8 mouse cellular contexts compared by ENCODE assay signal in the genomic region with DNA sequence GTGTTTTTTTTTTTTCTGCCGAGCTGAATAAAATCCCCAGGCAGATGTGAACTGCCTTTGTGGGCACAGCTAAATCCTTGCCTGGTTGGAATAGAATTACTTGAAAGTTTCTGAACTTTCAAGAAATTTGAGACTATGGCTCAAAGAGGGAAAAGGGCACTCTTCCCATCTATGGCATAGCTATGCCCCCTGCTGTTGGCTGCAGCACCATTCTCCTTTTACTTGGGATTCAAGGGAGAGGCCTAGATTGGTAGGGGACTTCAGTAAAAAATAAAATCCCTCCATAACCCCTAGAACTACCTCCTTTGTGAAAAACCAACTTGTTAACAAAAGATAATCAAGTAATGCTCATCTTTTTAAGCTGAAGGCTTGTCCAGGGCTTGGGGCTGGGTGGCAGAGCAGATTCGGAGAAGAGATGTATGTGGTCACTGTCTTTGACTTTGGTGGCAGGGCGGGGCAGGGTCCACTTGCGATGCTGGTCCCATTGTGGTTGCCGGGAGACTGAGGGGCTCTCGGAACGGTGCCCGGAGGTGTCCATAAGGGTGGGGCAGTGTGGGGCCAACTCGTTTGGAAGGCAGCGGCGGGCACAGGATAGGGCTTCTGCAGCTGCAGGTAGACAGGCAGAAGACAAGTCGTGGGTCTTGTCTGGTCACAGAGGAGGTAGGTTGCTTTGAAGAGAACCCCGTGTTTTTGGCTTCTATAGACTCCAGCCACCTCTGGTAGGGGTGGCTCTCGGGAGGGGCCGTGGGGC. TPM values are rescaled to one million over a fixed set of nuclear protein-coding genes. Genes with fewer than 3 reads are reported as not detected.
DNase-seq lines count a peak whose midpoint lies in the region; ATAC-seq and TF ChIP-seq lines count a peak whose summit lies in the region.

Gene 1700113H08Rik (plus strand): TSS at position 546 of the 751 bp plus-strand sequence.

- no peak within 1 kb of the TSS for H3K27ac ChIP-seq in heart, embryonic 12.5 days (ENCODE audit: poor library complexity, severe bottlenecking)
- no peak within 1 kb of the TSS; the same call in 1 of the 2 replicates for H3K27ac ChIP-seq in embryonic facial prominence, embryonic 14.5 days (replicated peaks; ENCODE audit: low read depth, low read length)
- no peak within 1 kb of the TSS for H3K27ac ChIP-seq in intestine, postnatal 0 days (ENCODE audit: low read depth, low read length)
- no peak within 1 kb of the TSS for H3K27ac ChIP-seq in stomach, postnatal 0 days (replicated peaks)

- peak within 1 kb of the TSS; percentile 58 for H3K9ac ChIP-seq in heart, embryonic 12.5 days
- peak within 1 kb of the TSS; percentile 62 for H3K9ac ChIP-seq in embryonic facial prominence, embryonic 14.5 days (ENCODE audit: low read depth, low read length)
- H3K9ac ChIP-seq in intestine, postnatal 0 days (ENCODE audit: low read depth, low read length): 0 out of 2 replicates have a peak within 1 kb of the TSS, but pooled peaks have one; percentile 7
- H3K9ac ChIP-seq in stomach, postnatal 0 days (ENCODE audit: low read length): peak within 1 kb of the TSS; percentile 27; the same call in 1 of the 2 replicates

- peak within 1 kb of the TSS; percentile 88 for H3K4me2 ChIP-seq in heart, embryonic 12.5 days
- H3K4me2 ChIP-seq in embryonic facial prominence, embryonic 14.5 days (ENCODE audit: low read depth, low read length): peak within 1 kb of the TSS; percentile 94
- H3K4me2 ChIP-seq in intestine, postnatal 0 days (replicated peaks; ENCODE audit: low read depth): peak within 1 kb of the TSS; percentile 68
- H3K4me2 ChIP-seq in stomach, postnatal 0 days (replicated peaks; ENCODE audit: low read depth): peak within 1 kb of the TSS; percentile 55

- H3K4me1 ChIP-seq in heart, embryonic 12.5 days (replicated peaks): 0 out of 2 replicates have a peak, but pooled peaks cover 4% of the 10 kb centered on the region
- peaks cover 5% of the 10 kb centered on the region; the same call in 1 of the 2 replicates for H3K4me1 ChIP-seq in embryonic facial prominence, embryonic 14.5 days (ENCODE audit: control insufficient read depth, insufficient read depth, low read length)
- H3K4me1 ChIP-seq in intestine, postnatal 0 days (replicated peaks; ENCODE audit: control insufficient read depth, insufficient read depth, low read length): no peaks in the 10 kb centered on the region
- H3K4me1 ChIP-seq in stomach, postnatal 0 days (replicated peaks; ENCODE audit: control insufficient read depth, insufficient read depth): no peaks in the 10 kb centered on the region

- peak; percentile 78 for TF ChIP-seq CTCF in intestine, postnatal 0 days (IDR thresholded peaks at IDR 0.05; ENCODE audit: low read depth)
- peak; percentile 70 for TF ChIP-seq CTCF in stomach, postnatal 0 days (IDR thresholded peaks at IDR 0.05; ENCODE audit: low read depth)

- peak within 1 kb of the TSS; percentile 54 for H3K4me3 ChIP-seq in heart, embryonic 12.5 days
- peak within 1 kb of the TSS; percentile 52 for H3K4me3 ChIP-seq in embryonic facial prominence, embryonic 14.5 days (ENCODE audit: low read depth, low read length)
- peak within 1 kb of the TSS; percentile 33 for H3K4me3 ChIP-seq in intestine, postnatal 0 days (ENCODE audit: low read depth, low read length)
- H3K4me3 ChIP-seq in stomach, postnatal 0 days (ENCODE audit: low read depth, low read length): peak within 1 kb of the TSS; percentile 38

- H3K36me3 ChIP-seq in heart, embryonic 12.5 days: no peaks in the 10 kb centered on the region
- no peaks in the 10 kb centered on the region for H3K36me3 ChIP-seq in embryonic facial prominence, embryonic 14.5 days (ENCODE audit: control insufficient read depth, insufficient read depth, low read length)
- H3K36me3 ChIP-seq in intestine, postnatal 0 days (ENCODE audit: control insufficient read depth, insufficient read depth): no peaks in the 10 kb centered on the region
- no peaks in the 10 kb centered on the region for H3K36me3 ChIP-seq in stomach, postnatal 0 days (ENCODE audit: control insufficient read depth, insufficient read depth, low read length)

- H3K27me3 ChIP-seq in heart, embryonic 12.5 days (replicated peaks): peaks cover 16% of the 10 kb centered on the region
- no peaks in the 10 kb centered on the region for H3K27me3 ChIP-seq in embryonic facial prominence, embryonic 14.5 days (replicated peaks; ENCODE audit: control insufficient read depth, insufficient read depth, low read length)
- H3K27me3 ChIP-seq in intestine, postnatal 0 days (replicated peaks; ENCODE audit: control insufficient read depth, insufficient read depth, low read length): no peaks in the 10 kb centered on the region
- H3K27me3 ChIP-seq in stomach, postnatal 0 days (ENCODE audit: control insufficient read depth, insufficient read depth, low read length): no peaks in the 10 kb centered on the region

- DNase-seq in heart, postnatal 4 days: no peak
- DNase-seq in Muller cell, postnatal 12 days (ENCODE audit: inconsistent ontology term): peak; percentile 3
- peak; percentile 80 for DNase-seq in embryonic facial prominence, embryonic 14.5 days (ENCODE audit: low spot score)
- DNase-seq in lung, postnatal 14 days: peak; percentile 23
- peak; percentile 27 for DNase-seq in stomach, postnatal 0 days (ENCODE audit: low spot score)
- DNase-seq in gastrocnemius, postnatal 10 days: no peak

- WGBS in heart, embryonic 12.5 days: 12% methylated on average over 15 of the region's 15 CpGs
- WGBS in embryonic facial prominence, embryonic 14.5 days: 9% methylated on average over 15 of the region's 15 CpGs
- WGBS in intestine, postnatal 0 days: 11% methylated on average over 15 of the region's 15 CpGs
- WGBS in stomach, postnatal 0 days: 15% methylated on average over 14 of the region's 15 CpGs

- TF ChIP-seq EP300 in stomach, postnatal 0 days (optimal IDR thresholded peaks at IDR 0.05): no peak

- ATAC-seq in heart, embryonic 12.5 days (ENCODE audit: insufficient number of reproducible peaks, low FRiP score): no peak
- ATAC-seq in embryonic facial prominence, embryonic 14.5 days (ENCODE audit: low read depth): peak; percentile 31
- ATAC-seq in intestine, postnatal 0 days: peak; percentile 19; the same call in 1 of the 2 replicates
- ATAC-seq in stomach, postnatal 0 days (ENCODE audit: low FRiP score, low TSS enrichment): 0 out of 2 replicates have a peak, but pooled peaks have one; percentile 21

- H3K9me3 ChIP-seq in heart, embryonic 12.5 days (replicated peaks): no peaks in the 10 kb centered on the region
- H3K9me3 ChIP-seq in embryonic facial prominence, embryonic 14.5 days (ENCODE audit: control insufficient read depth, low read length): no peaks in the 10 kb centered on the region
- no peaks in the 10 kb centered on the region for H3K9me3 ChIP-seq in intestine, postnatal 0 days (ENCODE audit: control insufficient read depth)
- H3K9me3 ChIP-seq in stomach, postnatal 0 days (ENCODE audit: control insufficient read depth, low read length): no peaks in the 10 kb centered on the region

RNA-seq across cellular contexts. Expression of gene 1700113H08Rik, which starts in this region (rescaled TPM):
- not detected in 2 replicates for polyA plus RNA-seq in heart, embryonic 12.5 days (2016; fragmentation: Nextera tagmentation; extraction: Ambion mirVana)
- total RNA-seq in heart, postnatal 4 days (2021): not detected
- 0.14 TPM in 1 of 2 replicates, not detected in the other for polyA plus RNA-seq in embryonic facial prominence, embryonic 14.5 days (2014; fragmentation: Nextera tagmentation; extraction: Ambion mirVana)
- polyA plus RNA-seq in intestine, postnatal 0 days (2015; fragmentation: Nextera tagmentation; extraction: Ambion mirVana): 0.20 and 0.22 TPM in 2 replicates
- not detected in 2 replicates for polyA plus RNA-seq in stomach, postnatal 0 days (2015; fragmentation: Nextera tagmentation; extraction: Ambion mirVana)
- under 1 TPM; 0.35 to 0.61 TPM for total RNA-seq in gastrocnemius, postnatal 10 days (2021)

Comparison
In these comparisons a context has a peak if more than half of its experiments do, and no peak if none do; other contexts are left out.
1. Peak in DNase-seq, ATAC-seq, H3K4me3 ChIP-seq, H3K9ac ChIP-seq and H3K4me2 ChIP-seq in embryonic facial prominence, embryonic 14.5 days; RNA of the gene not detected or under 1 TPM.
2. Peak in ATAC-seq, H3K4me3 ChIP-seq, H3K9ac ChIP-seq and H3K4me2 ChIP-seq in intestine, postnatal 0 days; RNA of the gene not detected or under 1 TPM.
3. Peak in DNase-seq, ATAC-seq, H3K4me3 ChIP-seq, H3K9ac ChIP-seq and H3K4me2 ChIP-seq in stomach, postnatal 0 days; RNA of the gene not detected or under 1 TPM.
4. H3K9ac ChIP-seq: peak in every context shown above with its lines; median percentile 62 in embryonic facial prominence, embryonic 14.5 days; 58 in heart, embryonic 12.5 days; 27 in stomach, postnatal 0 days; 7 in intestine, postnatal 0 days.
5. DNase-seq: peak in Muller cell, postnatal 12 days (single experiment) and lung, postnatal 14 days (single experiment); none in heart, postnatal 4 days (single experiment) and gastrocnemius, postnatal 10 days (single experiment).
6. Peak in every context shown above with its lines, with median percentiles within 50 percentile points of each other: H3K4me2 ChIP-seq and H3K4me3 ChIP-seq.